Mouse (Mus musculus) heart, postnatal 0 days (tissue): ENCODE measurements around the gene Magel2.

Experiments
- CTCF ChIP-seq: IDR thresholded peaks from 2 replicates; pipeline ENCODE4 v1.5.1; 2016; ENCODE audit warnings: antibody characterized with exemption, control low read depth, low read depth
- EP300 ChIP-seq: IDR thresholded peaks from 2 replicates; pipeline ENCODE4 v1.6.1; 2016; ENCODE audit warnings: antibody characterized with exemption, low read depth

GRCm38 (mm10) chr7:62376510-62377304 lies at the start of gene Magel2:
- no peak for TF ChIP-seq EP300
- TF ChIP-seq CTCF: no peak
